Mouse (Mus musculus): Measurements from ENCODE around the gene Dhrs1. TPM values are rescaled to one million over a fixed set of nuclear protein-coding genes. Genes with fewer than 3 reads are reported as not detected.

Gene Dhrs1
- polyA plus RNA-seq, 1 experiment from 2014 or later = 466 TPM

GRCm38 (mm10) chr14:55714893-55715292, 30.6 kb downstream of the Dhrs1 start:
- H3K9ac ChIP-seq (ENCODE audit: low read depth, low read length) = no peak overlapping the region
- no peaks in the 10 kb centered on the region for H3K9me3 ChIP-seq (ENCODE audit: control insufficient read depth)
- WGBS = 22% methylated on average over 6 of the region's 6 CpGs
- H3K27me3 ChIP-seq (replicated peaks; ENCODE audit: control insufficient read depth, insufficient read depth, low read length) = no peaks in the 10 kb centered on the region
- no peak overlapping the region for H3K27ac ChIP-seq (ENCODE audit: low read depth, low read length)
- peaks cover 32% of the 10 kb centered on the region for H3K36me3 ChIP-seq (ENCODE audit: control insufficient read depth, insufficient read depth)
- no peaks in the 10 kb centered on the region; the same call in 1 of the 2 replicates for H3K4me1 ChIP-seq (replicated peaks; ENCODE audit: control insufficient read depth, insufficient read depth, low read length)
- H3K4me3 ChIP-seq (ENCODE audit: low read depth, low read length) = no peak overlapping the region
- no peak for ATAC-seq
- no peak overlapping the region for H3K4me2 ChIP-seq (replicated peaks; ENCODE audit: low read depth)
- no peak for TF ChIP-seq CTCF (IDR thresholded peaks at IDR 0.05; ENCODE audit: low read depth)

GRCm38 (mm10) chr14:55713729-55714122, 31.8 kb downstream of the Dhrs1 start, which contains the start of gene Tgm1:
Gene Tgm1 (minus strand): TSS chr14:55713926.
- H3K27me3 ChIP-seq (replicated peaks; ENCODE audit: control insufficient read depth, insufficient read depth, low read length) = no peaks in the 10 kb centered on the region
- TF ChIP-seq CTCF (IDR thresholded peaks at IDR 0.05; ENCODE audit: low read depth) = no peak
- WGBS = 21% methylated on average over 4 of the region's 4 CpGs
- no peaks in the 10 kb centered on the region for H3K9me3 ChIP-seq (ENCODE audit: control insufficient read depth)
- peaks cover 22% of the 10 kb centered on the region for H3K36me3 ChIP-seq (ENCODE audit: control insufficient read depth, insufficient read depth)
- no peak within 1 kb of the TSS for H3K27ac ChIP-seq (ENCODE audit: low read depth, low read length)
- peak within 1 kb of the TSS; percentile 70 for H3K4me2 ChIP-seq (replicated peaks; ENCODE audit: low read depth)
- H3K4me3 ChIP-seq (ENCODE audit: low read depth, low read length) = peak within 1 kb of the TSS; percentile 29
- H3K4me1 ChIP-seq (replicated peaks; ENCODE audit: control insufficient read depth, insufficient read depth, low read length) = no peaks in the 10 kb centered on the region; the same call in 1 of the 2 replicates
- no peak for ATAC-seq
- peak within 1 kb of the TSS; percentile 2; the same call in 1 of the 2 replicates for H3K9ac ChIP-seq (ENCODE audit: low read depth, low read length)

- H3K36me3 ChIP-seq (ENCODE audit: control insufficient read depth, insufficient read depth) = peaks cover 16% of the 10 kb centered on the region
- H3K4me1 ChIP-seq (replicated peaks; ENCODE audit: control insufficient read depth, insufficient read depth, low read length) = no peaks in the 10 kb centered on the region; the same call in 1 of the 2 replicates
- no peaks in the 10 kb centered on the region for H3K27me3 ChIP-seq (replicated peaks; ENCODE audit: control insufficient read depth, insufficient read depth, low read length)
- no peak overlapping the region for H3K27ac ChIP-seq (ENCODE audit: low read depth, low read length)
- peak overlapping the region; percentile 70 for H3K4me2 ChIP-seq (replicated peaks; ENCODE audit: low read depth)
- ATAC-seq = peak; percentile 54; the same call in 1 of the 2 replicates
- no peaks in the 10 kb centered on the region for H3K9me3 ChIP-seq (ENCODE audit: control insufficient read depth)
- H3K9ac ChIP-seq (ENCODE audit: low read depth, low read length) = no peak overlapping the region; the same call in 1 of the 2 replicates
- peak overlapping the region; percentile 29 for H3K4me3 ChIP-seq (ENCODE audit: low read depth, low read length)
- 5% methylated on average over 24 of the region's 25 CpGs for WGBS
- no peak for TF ChIP-seq CTCF (IDR thresholded peaks at IDR 0.05; ENCODE audit: low read depth)
Observed at GRCm38 (mm10) chr14:55713007-55713728, 32.3 kb downstream of the Dhrs1 start.

- Histone ChIP-seq H3K4me2 (replicated peaks; ENCODE audit: low read depth) (no peak overlapping the region), H3K9ac (ENCODE audit: low read depth, low read length) (no peak overlapping the region)
Observed at GRCm38 (mm10) chr14:55711786-55712185, 33.7 kb downstream of the Dhrs1 start.

GRCm38 (mm10) chr14:55709509-55709908, 36.0 kb downstream of the Dhrs1 start:
- no peak overlapping the region for H3K4me3 ChIP-seq (ENCODE audit: low read depth, low read length)
- H3K27ac ChIP-seq (ENCODE audit: low read depth, low read length) = no peak overlapping the region
- no peaks in the 10 kb centered on the region; the same call in 1 of the 2 replicates for H3K4me1 ChIP-seq (replicated peaks; ENCODE audit: control insufficient read depth, insufficient read depth, low read length)
- WGBS = 93% methylated on average over 4 of the region's 4 CpGs
- no peak overlapping the region for H3K9ac ChIP-seq (ENCODE audit: low read depth, low read length)
- TF ChIP-seq CTCF (IDR thresholded peaks at IDR 0.05; ENCODE audit: low read depth) = no peak
- H3K4me2 ChIP-seq (replicated peaks; ENCODE audit: low read depth) = no peak overlapping the region
- no peak for ATAC-seq
- H3K27me3 ChIP-seq (replicated peaks; ENCODE audit: control insufficient read depth, insufficient read depth, low read length) = no peaks in the 10 kb centered on the region
- no peaks in the 10 kb centered on the region for H3K9me3 ChIP-seq (ENCODE audit: control insufficient read depth)
- no peaks in the 10 kb centered on the region for H3K36me3 ChIP-seq (ENCODE audit: control insufficient read depth, insufficient read depth)

More at GRCm38 (mm10) chr14:55711786-55712185, 33.7 kb downstream of the Dhrs1 start:
- Histone ChIP-seq H3K36me3 (ENCODE audit: control insufficient read depth, insufficient read depth) (peaks cover 6% of the 10 kb centered on the region; the same call in 1 of the 2 replicates), H3K4me1 (replicated peaks; ENCODE audit: control insufficient read depth, insufficient read depth, low read length) (no peaks in the 10 kb centered on the region; the same call in 1 of the 2 replicates), H3K4me3 (ENCODE audit: low read depth, low read length) (no peak overlapping the region), H3K27me3 (replicated peaks; ENCODE audit: control insufficient read depth, insufficient read depth, low read length) (no peaks in the 10 kb centered on the region), H3K9me3 (ENCODE audit: control insufficient read depth) (no peaks in the 10 kb centered on the region), H3K27ac (ENCODE audit: low read depth, low read length) (no peak overlapping the region)
- no peak for ATAC-seq
- WGBS = 89% methylated on average over 7 of the region's 7 CpGs
- TF ChIP-seq CTCF (IDR thresholded peaks at IDR 0.05; ENCODE audit: low read depth) = 0 out of 2 replicates have a peak, but pooled peaks have one; percentile 23

GRCm38 (mm10) chr14:55707397-55707796, 38.1 kb downstream of the Dhrs1 start:
- Histone ChIP-seq H3K27ac (ENCODE audit: low read depth, low read length) (no peak overlapping the region), H3K4me3 (ENCODE audit: low read depth, low read length) (no peak overlapping the region), H3K27me3 (replicated peaks; ENCODE audit: control insufficient read depth, insufficient read depth, low read length) (no peaks in the 10 kb centered on the region), H3K9ac (ENCODE audit: low read depth, low read length) (no peak overlapping the region), H3K4me2 (replicated peaks; ENCODE audit: low read depth) (no peak overlapping the region), H3K4me1 (replicated peaks; ENCODE audit: control insufficient read depth, insufficient read depth, low read length) (no peaks in the 10 kb centered on the region), H3K9me3 (ENCODE audit: control insufficient read depth) (no peaks in the 10 kb centered on the region), H3K36me3 (ENCODE audit: control insufficient read depth, insufficient read depth) (no peaks in the 10 kb centered on the region)
- no peak for ATAC-seq
- TF ChIP-seq CTCF (IDR thresholded peaks at IDR 0.05; ENCODE audit: low read depth) = no peak
- WGBS = 69% methylated on average over 5 of the region's 5 CpGs
